Mouse (Mus musculus): ENCODE data around the gene Mturn. TPM values are rescaled to one million over a fixed set of nuclear protein-coding genes. Genes with fewer than 3 reads are reported as not detected.

Mturn gene
- polyA plus RNA-seq, 2 experiments, result 0.47 to 0.75 TPM

- 61% methylated on average over 18 of the region's 18 CpGs for WGBS (ENCODE audit: insufficient replicate concordance)
- no peak overlapping the region for H3K4me2 ChIP-seq (ENCODE audit: low read depth)
- no peak for DNase-seq (ENCODE audit: low read depth in 3 of 3, low spot score in 3 of 3)
- H3K4me3 ChIP-seq (ENCODE audit: insufficient read depth in 1 of 2, low read depth in 2 of 2, low read length in 2 of 2), result no peak overlapping the region
- no peaks in the 10 kb centered on the region for H3K9me3 ChIP-seq (ENCODE audit: control insufficient read depth, low read length)
- H3K9ac ChIP-seq (replicated peaks), result no peak overlapping the region
- H3K36me3 ChIP-seq (replicated peaks; ENCODE audit: control insufficient read depth, insufficient read depth, low read depth), result no peaks in the 10 kb centered on the region
- TF ChIP-seq EP300 (IDR thresholded peaks at IDR 0.05; ENCODE audit: low read depth), result no peak
- no peak for TF ChIP-seq CTCF (IDR thresholded peaks at IDR 0.05; ENCODE audit: low read depth)
- ATAC-seq (ENCODE audit: insufficient read depth), result no peak
- peaks cover under 1% of the 10 kb centered on the region; the same call in 1 of the 2 replicates for H3K27me3 ChIP-seq (ENCODE audit: control insufficient read depth, insufficient read depth, low read length)
- H3K4me1 ChIP-seq (replicated peaks; ENCODE audit: control insufficient read depth in 2 of 2, insufficient read depth in 2 of 2, low read length in 1 of 2), result no peaks in the 10 kb centered on the region; a peak in 1 of 4 replicates
- no peak overlapping the region for H3K27ac ChIP-seq
These were observed 7.3 kb downstream of the Mturn start for GRCm38 (mm10) chr6:54688467-54689323.

- Histone ChIP-seq H3K36me3 (replicated peaks; ENCODE audit: control insufficient read depth, insufficient read depth, low read depth) (no peaks in the 10 kb centered on the region), H3K4me1 (replicated peaks; ENCODE audit: control insufficient read depth in 2 of 2, insufficient read depth in 2 of 2, low read length in 1 of 2) (no peaks in the 10 kb centered on the region; a peak in 1 of 4 replicates), H3K4me2 (ENCODE audit: low read depth) (no peak overlapping the region), H3K4me3 (ENCODE audit: insufficient read depth in 1 of 2, low read depth in 2 of 2, low read length in 2 of 2) (no peak overlapping the region), H3K27ac (no peak overlapping the region), H3K9me3 (ENCODE audit: control insufficient read depth, low read length) (no peaks in the 10 kb centered on the region), H3K27me3 (ENCODE audit: control insufficient read depth, insufficient read depth, low read length) (no peaks in the 10 kb centered on the region), H3K9ac (replicated peaks) (no peak overlapping the region)
- no peak for DNase-seq (ENCODE audit: low read depth in 3 of 3, low spot score in 3 of 3)
- 73% methylated on average over 7 of the region's 7 CpGs for WGBS (ENCODE audit: insufficient replicate concordance)
- no peak for ATAC-seq (ENCODE audit: insufficient read depth)
- TF ChIP-seq CTCF (IDR thresholded peaks at IDR 0.05; ENCODE audit: low read depth) (no peak), EP300 (IDR thresholded peaks at IDR 0.05; ENCODE audit: low read depth) (no peak)
These were observed 8.3 kb downstream of the Mturn start for GRCm38 (mm10) chr6:54689686-54690085.

- Histone ChIP-seq H3K4me1 (replicated peaks; ENCODE audit: control insufficient read depth in 2 of 2, insufficient read depth in 2 of 2, low read length in 1 of 2) (no peaks in the 10 kb centered on the region; a peak in 1 of 4 replicates), H3K4me3 (ENCODE audit: insufficient read depth in 1 of 2, low read depth in 2 of 2, low read length in 2 of 2) (no peak overlapping the region), H3K27me3 (ENCODE audit: control insufficient read depth, insufficient read depth, low read length) (no peaks in the 10 kb centered on the region), H3K4me2 (ENCODE audit: low read depth) (no peak overlapping the region), H3K27ac (no peak overlapping the region), H3K9ac (replicated peaks) (no peak overlapping the region), H3K9me3 (ENCODE audit: control insufficient read depth, low read length) (no peaks in the 10 kb centered on the region), H3K36me3 (replicated peaks; ENCODE audit: control insufficient read depth, insufficient read depth, low read depth) (no peaks in the 10 kb centered on the region)
- TF ChIP-seq CTCF (IDR thresholded peaks at IDR 0.05; ENCODE audit: low read depth), result no peak
- TF ChIP-seq EP300 (IDR thresholded peaks at IDR 0.05; ENCODE audit: low read depth), result no peak
- DNase-seq (ENCODE audit: low read depth in 3 of 3, low spot score in 3 of 3) (no peak), ATAC-seq (ENCODE audit: insufficient read depth) (no peak)
- 63% methylated on average over 13 of the region's 13 CpGs for WGBS (ENCODE audit: insufficient replicate concordance)
These were observed 9.4 kb downstream of the Mturn start for GRCm38 (mm10) chr6:54690838-54691237.

- DNase-seq (ENCODE audit: low read depth in 3 of 3, low spot score in 3 of 3), result no peak
- 61% methylated on average over 14 of the region's 14 CpGs for WGBS (ENCODE audit: insufficient replicate concordance)
- TF ChIP-seq EP300 (IDR thresholded peaks at IDR 0.05; ENCODE audit: low read depth), result no peak
- TF ChIP-seq CTCF (IDR thresholded peaks at IDR 0.05; ENCODE audit: low read depth), result no peak
These were observed 10.1 kb downstream of the Mturn start for GRCm38 (mm10) chr6:54691368-54692116.

GRCm38 (mm10) chr6:54692201-54692600 lies 10.8 kb downstream of the Mturn start:
- ATAC-seq (ENCODE audit: insufficient read depth) (no peak), DNase-seq (ENCODE audit: low read depth in 3 of 3, low spot score in 3 of 3) (no peak)
- no peaks in the 10 kb centered on the region for H3K4me1 ChIP-seq (replicated peaks; ENCODE audit: control insufficient read depth in 2 of 2, insufficient read depth in 2 of 2, low read length in 1 of 2)
- no peak overlapping the region for H3K9ac ChIP-seq (replicated peaks)
- no peak for TF ChIP-seq EP300 (IDR thresholded peaks at IDR 0.05; ENCODE audit: low read depth)
- no peaks in the 10 kb centered on the region for H3K36me3 ChIP-seq (replicated peaks; ENCODE audit: control insufficient read depth, insufficient read depth, low read depth)
- H3K27ac ChIP-seq, result no peak overlapping the region
- H3K27me3 ChIP-seq (ENCODE audit: control insufficient read depth, insufficient read depth, low read length), result no peaks in the 10 kb centered on the region
- no peaks in the 10 kb centered on the region for H3K9me3 ChIP-seq (ENCODE audit: control insufficient read depth, low read length)
- H3K4me3 ChIP-seq (ENCODE audit: insufficient read depth in 1 of 2, low read depth in 2 of 2, low read length in 2 of 2), result no peak overlapping the region
- no peak overlapping the region for H3K4me2 ChIP-seq (ENCODE audit: low read depth)
- 38% methylated on average over 1 of the region's 1 CpGs for WGBS (ENCODE audit: insufficient replicate concordance)

More at GRCm38 (mm10) chr6:54691368-54692116, 10.1 kb downstream of the Mturn start:
- ATAC-seq (ENCODE audit: insufficient read depth), result no peak
- Histone ChIP-seq H3K27ac (no peak overlapping the region), H3K4me2 (ENCODE audit: low read depth) (no peak overlapping the region), H3K27me3 (ENCODE audit: control insufficient read depth, insufficient read depth, low read length) (no peaks in the 10 kb centered on the region), H3K4me1 (replicated peaks; ENCODE audit: control insufficient read depth in 2 of 2, insufficient read depth in 2 of 2, low read length in 1 of 2) (no peaks in the 10 kb centered on the region), H3K4me3 (ENCODE audit: insufficient read depth in 1 of 2, low read depth in 2 of 2, low read length in 2 of 2) (no peak overlapping the region), H3K9ac (replicated peaks) (no peak overlapping the region), H3K36me3 (replicated peaks; ENCODE audit: control insufficient read depth, insufficient read depth, low read depth) (no peaks in the 10 kb centered on the region), H3K9me3 (ENCODE audit: control insufficient read depth, low read length) (no peaks in the 10 kb centered on the region)
